Mouse (Mus musculus): ENCODE measurements around the gene Selenoi. TPM values are rescaled to one million over a fixed set of nuclear protein-coding genes. Genes with fewer than 3 reads are reported as not detected.

The Selenoi gene
- polyA plus RNA-seq, 1 experiment = 33.5 TPM

DNA sequence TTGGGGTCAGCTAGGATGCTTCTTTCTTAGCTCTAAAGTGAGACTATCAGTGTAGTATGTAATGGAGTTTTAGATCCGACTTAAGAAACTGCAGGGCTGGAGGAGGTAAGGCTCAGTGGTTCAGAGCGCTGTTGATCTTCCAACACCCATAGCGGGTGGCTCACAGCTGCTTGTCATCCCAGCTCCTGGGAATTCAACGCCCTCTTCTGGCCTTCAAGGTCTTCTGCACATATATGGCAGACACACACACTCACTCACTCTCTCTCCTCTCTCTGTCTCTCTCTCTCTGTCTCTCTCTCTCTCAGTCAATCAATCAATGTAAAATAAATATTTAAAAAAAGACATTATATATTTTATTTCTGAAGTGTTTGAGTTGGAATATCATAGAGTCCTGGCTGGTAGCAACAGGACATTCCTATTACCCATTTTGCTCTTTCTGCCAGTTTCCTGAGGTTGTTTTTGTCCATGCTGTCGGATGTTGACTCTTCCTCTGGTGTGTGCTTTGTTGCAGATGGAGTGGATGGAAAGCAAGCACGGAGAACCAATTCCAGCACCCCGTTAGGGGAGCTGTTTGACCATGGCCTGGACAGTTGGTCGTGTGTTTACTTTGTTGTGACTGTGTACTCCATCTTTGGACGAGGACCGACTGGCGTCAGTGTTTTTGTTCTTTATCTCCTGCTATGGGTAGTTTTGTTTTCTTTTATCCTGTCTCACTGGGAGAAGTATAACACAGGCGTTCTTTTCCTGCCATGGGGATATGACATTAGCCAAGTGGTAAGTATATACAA, 23.4 kb downstream of the Selenoi start:
- WGBS = 56% methylated on average over 12 of the region's 12 CpGs
- no peak for DNase-seq
- H3K4me1 ChIP-seq (ENCODE audit: control insufficient read depth, insufficient read depth, low read length) = no peaks in the 10 kb centered on the region
- H3K4me3 ChIP-seq (replicated peaks; ENCODE audit: extremely low read depth, low read depth, low read length) = no peak overlapping the region
- TF ChIP-seq CTCF (IDR thresholded peaks at IDR 0.05; ENCODE audit: insufficient read depth, low read length) (no peak), POLR2A (IDR thresholded peaks at IDR 0.05; ENCODE audit: borderline replicate concordance, extremely low read depth, low read depth, low read length) (no peak)

DNA sequence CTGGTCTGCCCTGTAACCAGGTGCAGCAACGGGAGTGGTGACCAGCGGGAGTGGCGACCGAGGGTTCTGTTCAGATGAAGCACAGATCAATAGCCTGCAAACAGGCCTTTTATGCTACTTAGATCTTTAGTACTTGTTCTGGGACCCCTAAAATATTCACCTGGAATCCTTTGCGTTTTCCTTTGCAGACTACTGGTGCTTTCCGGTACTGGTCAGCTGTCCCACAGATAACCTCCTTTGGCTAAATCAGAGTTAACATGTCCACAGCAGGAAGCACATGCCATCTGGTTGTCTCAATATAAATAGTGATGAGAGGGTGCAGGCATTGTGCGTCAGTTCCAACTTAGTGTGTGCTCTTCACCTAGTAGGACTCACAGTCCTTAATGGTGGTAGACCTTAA, 26.4 kb downstream of the Selenoi start:
- H3K4me3 ChIP-seq (replicated peaks; ENCODE audit: extremely low read depth, low read depth, low read length) = no peak overlapping the region
- DNase-seq = no peak
- WGBS = 90% methylated on average over 7 of the region's 7 CpGs

DNA sequence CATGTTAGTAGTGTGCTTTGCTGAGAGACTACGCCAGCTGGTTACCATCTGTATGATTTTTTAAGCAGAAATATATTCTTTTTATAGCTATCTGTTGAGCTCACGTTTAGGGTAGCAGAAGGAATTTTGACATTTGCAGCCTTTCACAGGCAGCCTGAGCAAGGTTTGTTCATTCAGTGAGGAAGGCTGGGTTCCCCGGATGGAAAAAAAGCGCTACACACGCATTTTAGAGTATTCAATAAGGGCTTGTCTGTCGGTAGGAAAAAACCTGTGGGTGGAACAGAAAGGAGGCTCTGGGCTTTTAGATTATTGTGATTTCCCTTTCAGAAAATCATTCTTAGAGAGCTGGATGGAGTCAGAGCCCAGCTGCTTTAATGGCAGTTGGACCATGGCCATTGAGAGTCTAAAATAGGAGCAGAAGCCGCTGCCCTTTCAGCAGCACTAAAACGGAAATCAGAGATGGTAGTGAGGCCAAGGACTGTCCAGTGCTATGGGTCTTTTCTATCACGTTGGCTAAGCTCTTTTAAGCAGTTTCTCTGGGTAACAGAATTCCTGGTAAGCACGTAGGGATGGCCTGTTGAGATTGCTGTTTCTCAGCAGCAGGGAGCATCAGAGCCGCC, 38.3 kb downstream of the Selenoi start:
- 64% methylated on average over 11 of the region's 11 CpGs for WGBS
- Histone ChIP-seq H3K4me3 (replicated peaks; ENCODE audit: extremely low read depth, low read depth, low read length) (no peak overlapping the region), H3K4me1 (ENCODE audit: control insufficient read depth, insufficient read depth, low read length) (no peaks in the 10 kb centered on the region)
- no peak for DNase-seq
- no peak for TF ChIP-seq CTCF (IDR thresholded peaks at IDR 0.05; ENCODE audit: insufficient read depth, low read length)
- TF ChIP-seq POLR2A (IDR thresholded peaks at IDR 0.05; ENCODE audit: borderline replicate concordance, extremely low read depth, low read depth, low read length) = no peak

More for the DNA sequence above, 26.4 kb downstream of the Selenoi start:
- TF ChIP-seq CTCF (IDR thresholded peaks at IDR 0.05; ENCODE audit: insufficient read depth, low read length) (no peak), POLR2A (IDR thresholded peaks at IDR 0.05; ENCODE audit: borderline replicate concordance, extremely low read depth, low read depth, low read length) (no peak)
- H3K4me1 ChIP-seq (ENCODE audit: control insufficient read depth, insufficient read depth, low read length) = no peaks in the 10 kb centered on the region

DNA sequence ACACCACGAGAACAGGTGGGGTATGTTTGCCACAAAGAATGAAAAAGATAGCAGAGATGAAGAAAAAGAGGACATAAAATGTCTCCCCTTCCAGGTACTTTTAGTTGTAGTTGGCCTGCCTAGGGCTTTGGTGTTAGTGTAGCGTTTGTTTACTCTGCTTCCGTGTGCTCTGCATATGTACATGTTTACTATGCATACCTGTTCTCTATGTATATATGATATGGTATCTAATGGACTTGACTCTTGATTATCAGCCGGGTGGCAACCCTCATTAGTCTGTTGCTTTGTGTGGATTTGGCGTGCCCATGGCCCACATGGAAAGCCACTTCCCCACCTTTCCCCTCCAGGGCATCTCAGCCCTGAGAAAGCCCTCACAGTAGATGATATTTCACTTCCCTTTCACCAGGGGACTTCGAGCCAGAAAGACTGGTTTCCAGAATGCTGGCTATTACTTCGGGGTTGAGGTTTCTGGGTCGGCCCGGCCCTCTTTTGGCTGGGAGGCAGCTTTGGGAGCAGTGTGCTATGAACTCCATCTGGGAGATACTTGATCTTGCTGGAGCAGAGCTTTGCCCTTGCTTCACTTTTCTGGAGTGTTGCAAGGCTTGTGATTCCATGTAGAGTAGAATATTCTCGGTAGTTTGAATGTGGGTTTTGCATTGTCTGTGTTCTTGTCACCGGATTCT, 39.4 kb downstream of the Selenoi start:
- WGBS = 63% methylated on average over 11 of the region's 11 CpGs
- TF ChIP-seq CTCF (IDR thresholded peaks at IDR 0.05; ENCODE audit: insufficient read depth, low read length) (no peak), POLR2A (IDR thresholded peaks at IDR 0.05; ENCODE audit: borderline replicate concordance, extremely low read depth, low read depth, low read length) (no peak)
- H3K4me3 ChIP-seq (replicated peaks; ENCODE audit: extremely low read depth, low read depth, low read length) = no peak overlapping the region
- no peaks in the 10 kb centered on the region for H3K4me1 ChIP-seq (ENCODE audit: control insufficient read depth, insufficient read depth, low read length)
- no peak for DNase-seq

DNA sequence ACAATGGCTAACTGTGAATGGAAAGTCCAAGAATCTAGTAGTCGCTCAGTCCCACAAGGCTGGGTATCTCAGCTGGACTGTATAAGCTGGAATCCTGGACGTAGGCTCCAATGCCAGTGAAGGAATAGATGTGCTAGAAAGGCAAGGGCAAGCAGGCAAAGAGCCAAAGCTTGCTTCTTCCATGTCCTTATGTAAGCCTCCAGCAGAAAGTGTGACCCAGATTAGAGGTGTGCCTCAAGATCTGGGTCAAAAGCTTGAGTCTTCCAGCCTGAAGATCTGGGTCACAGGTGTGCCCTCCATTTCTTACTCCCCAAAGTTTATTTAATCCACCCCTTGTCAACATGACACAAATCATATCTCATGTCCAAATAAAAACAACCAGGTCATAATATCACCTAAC, 44.0 kb downstream of the Selenoi start:
- no peak for TF ChIP-seq CTCF (IDR thresholded peaks at IDR 0.05; ENCODE audit: insufficient read depth, low read length)
- TF ChIP-seq POLR2A (IDR thresholded peaks at IDR 0.05; ENCODE audit: borderline replicate concordance, extremely low read depth, low read depth, low read length) = no peak
- WGBS = 82% methylated on average over 2 of the region's 2 CpGs
- no peaks in the 10 kb centered on the region for H3K4me1 ChIP-seq (ENCODE audit: control insufficient read depth, insufficient read depth, low read length)
- H3K4me3 ChIP-seq (replicated peaks; ENCODE audit: extremely low read depth, low read depth, low read length) = no peak overlapping the region
- DNase-seq = no peak

DNA sequence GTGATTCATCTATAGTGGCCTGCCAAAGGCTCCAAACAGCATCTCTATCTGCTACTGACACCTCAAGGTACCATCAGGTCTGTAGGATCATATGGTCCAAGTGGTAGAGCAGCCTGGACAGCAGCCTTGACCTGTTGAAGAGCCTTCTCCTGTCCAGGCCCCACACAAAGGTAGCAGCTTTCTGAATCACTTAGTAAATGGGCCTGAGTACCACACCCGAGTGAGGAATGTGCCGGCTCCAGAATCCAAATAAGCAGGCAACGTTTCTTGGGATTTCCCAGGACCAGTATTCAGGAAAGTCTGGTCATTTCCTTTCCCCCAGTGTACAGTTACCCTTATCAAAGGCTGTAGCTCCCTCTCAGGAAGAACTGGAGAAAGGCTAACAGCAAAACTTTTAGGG, 46.6 kb downstream of the Selenoi start:
- Histone ChIP-seq H3K4me3 (replicated peaks; ENCODE audit: extremely low read depth, low read depth, low read length) (no peak overlapping the region), H3K4me1 (ENCODE audit: control insufficient read depth, insufficient read depth, low read length) (no peaks in the 10 kb centered on the region)
- TF ChIP-seq CTCF (IDR thresholded peaks at IDR 0.05; ENCODE audit: insufficient read depth, low read length) (no peak), POLR2A (IDR thresholded peaks at IDR 0.05; ENCODE audit: borderline replicate concordance, extremely low read depth, low read depth, low read length) (no peak)
- no peak for DNase-seq
- WGBS = 19% methylated on average over 3 of the region's 3 CpGs

DNA sequence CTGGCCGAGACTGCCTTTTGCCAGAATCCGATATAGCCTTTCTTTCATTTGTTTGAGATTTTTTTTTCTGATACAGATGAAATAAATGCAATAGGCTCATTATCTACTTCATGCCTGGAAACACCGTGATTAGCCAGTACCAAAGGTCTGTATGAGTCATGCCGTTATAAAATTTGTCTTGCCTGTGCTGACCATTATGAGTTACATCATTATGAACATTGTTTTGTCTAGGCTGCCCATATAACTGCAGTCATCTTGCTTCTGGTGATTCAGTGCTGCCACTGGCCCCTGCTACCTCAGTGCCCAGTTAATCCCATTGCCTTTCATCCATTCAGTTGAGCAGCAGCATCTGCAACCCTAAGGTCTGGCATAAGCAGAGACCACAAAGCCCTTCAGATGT, 47.1 kb downstream of the Selenoi start:
- no peak overlapping the region for H3K4me3 ChIP-seq (replicated peaks; ENCODE audit: extremely low read depth, low read depth, low read length)
- TF ChIP-seq CTCF (IDR thresholded peaks at IDR 0.05; ENCODE audit: insufficient read depth, low read length) (no peak), POLR2A (IDR thresholded peaks at IDR 0.05; ENCODE audit: borderline replicate concordance, extremely low read depth, low read depth, low read length) (no peak)
- no peaks in the 10 kb centered on the region for H3K4me1 ChIP-seq (ENCODE audit: control insufficient read depth, insufficient read depth, low read length)
- no peak for DNase-seq
- WGBS = 67% methylated on average over 4 of the region's 4 CpGs

DNA sequence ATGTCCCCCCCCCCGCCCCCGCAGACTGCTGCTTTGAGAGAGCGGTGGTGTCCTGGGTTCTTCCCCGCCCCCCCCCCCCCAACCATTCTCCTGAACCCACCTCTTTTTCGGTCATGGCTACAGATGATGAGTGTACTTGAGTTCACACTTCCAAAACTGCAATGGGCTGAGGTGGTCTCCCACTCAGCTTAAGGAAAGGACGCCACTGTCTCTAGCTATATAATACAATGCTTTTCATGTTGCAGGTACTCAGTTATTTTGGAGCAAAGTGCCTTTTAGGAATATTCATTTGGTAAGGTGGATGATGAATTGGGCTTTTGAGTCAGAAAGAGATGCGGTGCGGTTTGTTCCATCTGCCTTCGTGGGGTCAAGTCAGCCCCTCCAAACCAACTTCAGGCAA, 48.5 kb downstream of the Selenoi start:
- TF ChIP-seq CTCF (IDR thresholded peaks at IDR 0.05; ENCODE audit: insufficient read depth, low read length) (no peak), POLR2A (IDR thresholded peaks at IDR 0.05; ENCODE audit: borderline replicate concordance, extremely low read depth, low read depth, low read length) (no peak)
- H3K4me1 ChIP-seq (ENCODE audit: control insufficient read depth, insufficient read depth, low read length) = no peaks in the 10 kb centered on the region
- no peak overlapping the region for H3K4me3 ChIP-seq (replicated peaks; ENCODE audit: extremely low read depth, low read depth, low read length)
- WGBS = 38% methylated on average over 9 of the region's 9 CpGs
- no peak for DNase-seq

DNA sequence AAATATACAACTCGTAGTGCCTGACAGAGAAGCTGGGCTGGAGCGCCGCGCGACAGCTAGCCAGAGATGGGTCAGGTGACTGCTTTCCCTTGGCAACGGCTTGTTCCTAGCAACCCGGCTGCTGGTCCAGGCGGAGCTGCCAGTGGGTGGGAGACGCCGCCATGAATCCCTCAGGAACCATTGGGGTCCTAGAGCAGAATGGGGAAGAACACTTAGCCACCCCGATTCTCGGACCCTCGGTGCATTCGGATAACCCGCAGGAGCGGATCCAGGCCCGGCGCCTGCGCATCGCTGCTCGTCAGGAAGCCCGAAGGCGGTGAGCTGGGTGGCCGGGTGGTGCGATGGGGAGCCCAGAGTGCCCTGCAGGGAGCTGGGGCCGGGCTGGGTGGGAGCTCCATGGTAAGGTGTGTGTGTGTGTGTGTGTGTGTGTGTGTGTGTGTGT, 48.9 kb downstream of the Selenoi start, which contains the start of gene Drc1:
TSS of gene Drc1 (plus strand) at position 98 of the 442 bp plus-strand sequence.
- WGBS = 5% methylated on average over 26 of the region's 26 CpGs

More for the DNA sequence above, 48.9 kb downstream of the Selenoi start, which contains the start of gene Drc1:
- no peak for TF ChIP-seq POLR2A (IDR thresholded peaks at IDR 0.05; ENCODE audit: borderline replicate concordance, extremely low read depth, low read depth, low read length)
- TF ChIP-seq CTCF (IDR thresholded peaks at IDR 0.05; ENCODE audit: insufficient read depth, low read length) = no peak
- no peak for DNase-seq
- H3K4me3 ChIP-seq (replicated peaks; ENCODE audit: extremely low read depth, low read depth, low read length) = peak within 1 kb of the TSS; percentile 28
- H3K4me1 ChIP-seq (ENCODE audit: control insufficient read depth, insufficient read depth, low read length) = no peaks in the 10 kb centered on the region

Measured in lung, adult 2 months (tissue).